Mouse (Mus musculus): ENCODE measurements around the gene Hoxd13.

GRCm38 (mm10) chr2:74655821-74656631 lies 12.1 kb upstream of the Hoxd13 start:
- TF ChIP-seq CTCF (IDR thresholded peaks at IDR 0.05; ENCODE audit: low read depth): no peak
- TF ChIP-seq EP300 (IDR thresholded peaks at IDR 0.05; ENCODE audit: low read depth): no peak

Data from liver, postnatal 0 days (tissue).